Mouse (Mus musculus): ENCODE measurements around the gene Akna. TPM values are rescaled to one million over a fixed set of nuclear protein-coding genes. Genes with fewer than 3 reads are reported as not detected.
A peak's percentile ranks its signal among the peaks of the same experiment; 100 is the strongest.

Gene Akna
- polyA plus RNA-seq, 1 experiment, result 5.8 TPM

DNA sequence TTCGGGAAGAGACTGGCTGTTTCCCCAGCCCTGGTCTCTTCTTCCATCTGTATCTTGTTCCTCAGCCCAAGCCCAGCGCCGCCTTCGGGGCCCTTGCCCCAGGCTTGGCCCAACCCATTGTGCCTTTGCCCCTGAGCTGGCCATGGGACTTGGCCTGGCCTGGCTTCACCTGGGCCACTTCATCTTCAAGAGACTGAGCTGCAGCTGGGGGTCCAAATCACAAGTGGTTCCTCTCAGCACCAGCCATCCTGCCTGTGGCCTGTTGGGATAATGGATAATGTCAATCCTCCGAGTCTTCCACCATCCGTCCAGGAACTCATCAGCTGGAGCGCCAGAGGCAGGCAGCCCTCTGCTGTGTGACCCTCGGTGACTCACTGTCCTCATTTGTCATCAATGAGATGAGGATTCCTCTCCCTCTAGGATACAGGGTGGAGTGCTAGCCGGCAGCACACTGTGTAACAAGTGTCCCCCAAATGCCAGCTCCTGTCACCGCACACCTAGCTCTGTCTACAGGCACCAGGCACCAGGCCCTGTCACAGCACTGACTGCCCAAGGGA lies 5.1 kb downstream of the Akna start:
- H3K4me1 ChIP-seq (ENCODE audit: control insufficient read depth, insufficient read depth, low read length), result no peaks in the 10 kb centered on the region
- no peak for DNase-seq
- no peaks in the 10 kb centered on the region for H3K36me3 ChIP-seq (ENCODE audit: control insufficient read depth, insufficient read depth, low read length)
- no peak for TF ChIP-seq POLR2A (IDR thresholded peaks at IDR 0.05; ENCODE audit: low read depth, low read length)
- TF ChIP-seq CTCF (conservative IDR thresholded peaks at IDR 0.05; ENCODE audit: insufficient read depth, insufficient read length, low read depth, low read length), result no peak
- H3K27ac ChIP-seq (ENCODE audit: insufficient read depth, low read depth, low read length), result no peak overlapping the region
- H3K4me3 ChIP-seq (ENCODE audit: insufficient read depth, low read depth, low read length), result no peak overlapping the region
- WGBS, result 90% methylated on average over 10 of the region's 10 CpGs
- no peaks in the 10 kb centered on the region for H3K27me3 ChIP-seq (replicated peaks; ENCODE audit: control insufficient read depth, insufficient read depth, low read length)

DNA sequence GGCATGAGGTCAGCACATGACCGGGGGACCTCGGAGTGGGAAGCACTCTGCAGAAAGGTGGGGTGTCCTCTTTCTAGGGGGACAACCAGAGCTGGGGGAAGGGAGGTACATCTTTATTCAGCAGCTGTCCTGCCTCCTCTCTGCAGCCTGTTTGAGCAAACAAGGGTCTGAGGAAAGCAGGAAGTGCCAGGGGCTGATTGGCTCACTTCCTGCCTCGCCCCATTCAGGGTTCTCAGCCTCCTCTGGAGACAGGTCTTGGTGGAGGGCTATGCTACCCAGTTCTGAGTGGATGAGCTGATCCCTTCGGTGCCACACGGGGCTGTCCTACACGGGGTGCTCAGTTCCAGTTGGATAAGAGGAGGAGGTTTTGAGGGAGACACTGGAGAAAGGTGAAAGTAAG lies 11.8 kb downstream of the Akna start:
- Histone ChIP-seq H3K27ac (ENCODE audit: insufficient read depth, low read depth, low read length) (no peak overlapping the region), H3K4me3 (ENCODE audit: insufficient read depth, low read depth, low read length) (no peak overlapping the region), H3K36me3 (ENCODE audit: control insufficient read depth, insufficient read depth, low read length) (no peaks in the 10 kb centered on the region), H3K27me3 (replicated peaks; ENCODE audit: control insufficient read depth, insufficient read depth, low read length) (no peaks in the 10 kb centered on the region), H3K4me1 (ENCODE audit: control insufficient read depth, insufficient read depth, low read length) (no peaks in the 10 kb centered on the region)
- TF ChIP-seq POLR2A (IDR thresholded peaks at IDR 0.05; ENCODE audit: low read depth, low read length) (no peak), CTCF (conservative IDR thresholded peaks at IDR 0.05; ENCODE audit: insufficient read depth, insufficient read length, low read depth, low read length) (no peak)
- WGBS, result 74% methylated on average over 6 of the region's 6 CpGs
- no peak for DNase-seq

DNA sequence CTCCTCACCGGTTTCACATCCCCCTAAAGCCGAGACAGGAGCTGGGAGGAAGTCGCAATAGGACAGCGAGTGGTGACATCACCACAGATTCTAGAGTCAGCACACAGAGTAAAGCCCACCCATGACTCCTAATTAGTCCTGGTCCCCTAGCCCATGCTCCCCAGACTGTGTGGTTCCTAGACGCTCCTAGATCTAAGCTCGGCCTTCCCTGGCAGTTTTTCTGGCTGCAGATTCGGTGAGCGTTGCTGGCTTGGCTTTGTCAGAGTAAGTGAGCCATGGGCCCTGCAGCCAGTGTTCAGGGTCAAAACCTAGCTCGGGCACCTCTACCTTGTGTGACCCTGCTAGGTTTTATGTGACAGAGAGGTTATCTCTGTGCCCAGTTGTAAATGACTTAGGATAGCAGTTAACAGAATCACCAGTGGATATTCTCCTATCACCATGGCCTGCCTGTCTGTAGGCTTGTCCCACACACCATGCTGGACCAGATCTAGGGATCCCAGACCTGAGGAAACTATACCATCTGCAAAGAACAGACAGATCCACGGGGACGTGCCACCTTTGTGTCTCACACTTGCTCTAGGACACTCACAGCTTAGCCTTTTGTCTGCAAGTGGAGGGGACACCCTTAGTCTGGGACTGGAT lies 13.1 kb downstream of the Akna start:
- WGBS, result 83% methylated on average over 11 of the region's 11 CpGs
- no peaks in the 10 kb centered on the region for H3K4me1 ChIP-seq (ENCODE audit: control insufficient read depth, insufficient read depth, low read length)
- DNase-seq, result no peak
- no peak overlapping the region for H3K4me3 ChIP-seq (ENCODE audit: insufficient read depth, low read depth, low read length)
- H3K27ac ChIP-seq (ENCODE audit: insufficient read depth, low read depth, low read length), result no peak overlapping the region
- no peak for TF ChIP-seq CTCF (conservative IDR thresholded peaks at IDR 0.05; ENCODE audit: insufficient read depth, insufficient read length, low read depth, low read length)
- TF ChIP-seq POLR2A (IDR thresholded peaks at IDR 0.05; ENCODE audit: low read depth, low read length), result no peak
- H3K27me3 ChIP-seq (replicated peaks; ENCODE audit: control insufficient read depth, insufficient read depth, low read length), result no peaks in the 10 kb centered on the region
- H3K36me3 ChIP-seq (ENCODE audit: control insufficient read depth, insufficient read depth, low read length), result no peaks in the 10 kb centered on the region

DNA sequence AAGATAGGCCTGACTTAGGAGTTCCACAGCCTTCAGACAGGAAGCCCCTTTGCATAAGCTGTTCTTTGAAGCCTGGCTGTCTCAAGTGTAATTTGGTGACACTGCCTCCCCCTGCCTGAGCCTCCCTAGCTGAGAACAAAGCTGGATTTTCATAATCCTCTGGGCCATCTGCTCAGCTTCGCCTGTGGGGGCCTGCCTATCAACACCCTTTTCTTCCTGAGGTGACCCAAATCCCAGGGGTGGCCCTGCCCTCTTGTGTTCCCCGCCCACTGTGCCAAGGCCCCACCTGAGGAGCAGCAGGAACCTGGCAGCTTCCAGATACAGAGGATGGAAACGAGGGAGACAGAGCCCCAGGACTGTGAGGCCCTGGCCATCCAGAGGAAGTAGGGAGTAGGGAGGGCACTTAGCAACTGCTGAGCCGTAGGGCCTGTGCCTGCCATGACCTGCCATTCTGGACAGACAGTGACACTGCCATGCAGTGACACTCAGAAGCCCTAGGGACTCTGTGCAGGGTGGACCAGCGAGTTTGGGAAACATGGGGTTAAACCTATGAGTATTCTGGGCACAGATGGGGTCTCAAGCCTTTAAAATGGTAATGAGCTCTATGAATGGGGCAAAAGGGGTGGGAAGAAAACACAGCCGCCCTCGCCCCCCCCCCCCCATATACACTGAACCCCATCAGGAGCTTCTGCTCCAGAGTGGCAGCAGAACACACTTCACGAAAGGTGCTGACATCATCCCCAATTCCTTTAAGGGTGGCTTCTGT lies 13.8 kb downstream of the Akna start:
- Histone ChIP-seq H3K27me3 (replicated peaks; ENCODE audit: control insufficient read depth, insufficient read depth, low read length) (no peaks in the 10 kb centered on the region), H3K27ac (ENCODE audit: insufficient read depth, low read depth, low read length) (no peak overlapping the region), H3K36me3 (ENCODE audit: control insufficient read depth, insufficient read depth, low read length) (no peaks in the 10 kb centered on the region), H3K4me1 (ENCODE audit: control insufficient read depth, insufficient read depth, low read length) (no peaks in the 10 kb centered on the region), H3K4me3 (ENCODE audit: insufficient read depth, low read depth, low read length) (no peak overlapping the region)
- TF ChIP-seq CTCF (conservative IDR thresholded peaks at IDR 0.05; ENCODE audit: insufficient read depth, insufficient read length, low read depth, low read length) (no peak), POLR2A (IDR thresholded peaks at IDR 0.05; ENCODE audit: low read depth, low read length) (no peak)
- DNase-seq, result no peak
- 79% methylated on average over 8 of the region's 8 CpGs for WGBS

DNA sequence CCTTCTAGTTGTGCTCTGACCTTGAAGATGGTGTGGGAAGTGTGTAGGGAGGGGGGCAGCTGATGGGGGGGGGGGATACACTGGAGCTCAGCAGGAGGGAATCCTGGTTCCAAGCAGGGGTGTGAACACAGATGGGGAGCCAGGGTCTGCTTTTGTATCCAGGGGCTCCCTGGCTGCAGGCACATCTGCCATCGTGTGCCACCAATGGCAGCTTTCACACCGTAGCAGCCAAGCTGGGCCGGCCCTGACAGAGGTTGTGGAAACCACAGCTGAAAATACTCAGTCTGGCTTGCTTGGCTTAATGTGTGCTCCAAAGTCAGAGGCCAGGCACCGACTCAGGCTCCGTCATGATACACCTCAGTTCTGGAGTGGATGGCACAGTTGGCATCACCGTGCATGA lies 15.1 kb downstream of the Akna start:
- H3K27ac ChIP-seq (ENCODE audit: insufficient read depth, low read depth, low read length), result no peak overlapping the region
- no peaks in the 10 kb centered on the region for H3K4me1 ChIP-seq (ENCODE audit: control insufficient read depth, insufficient read depth, low read length)

DNA sequence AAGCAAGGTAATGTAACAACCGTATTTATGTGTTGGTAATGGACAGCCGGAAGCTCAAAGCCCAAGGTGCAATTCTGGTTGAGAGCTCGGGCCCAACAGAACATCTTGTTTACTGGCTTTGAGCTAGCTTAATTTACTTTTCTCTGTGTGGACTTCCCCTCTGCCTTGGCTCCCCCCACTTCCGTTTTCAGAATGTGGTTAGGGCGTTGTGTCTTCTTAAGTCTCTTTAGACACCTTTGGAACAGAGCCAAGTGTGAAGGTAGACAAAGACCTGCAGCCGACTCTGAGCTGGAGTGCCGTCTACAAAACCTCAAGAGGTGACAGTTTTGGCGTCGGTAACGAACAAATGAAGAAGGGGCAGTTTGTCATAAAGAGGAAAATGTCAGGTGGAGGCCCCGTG lies 17.4 kb downstream of the Akna start:
- no peaks in the 10 kb centered on the region for H3K36me3 ChIP-seq (ENCODE audit: control insufficient read depth, insufficient read depth, low read length)
- H3K4me3 ChIP-seq (ENCODE audit: insufficient read depth, low read depth, low read length), result no peak overlapping the region

More for the DNA sequence above, 15.1 kb downstream of the Akna start:
- DNase-seq, result no peak
- no peaks in the 10 kb centered on the region for H3K36me3 ChIP-seq (ENCODE audit: control insufficient read depth, insufficient read depth, low read length)
- H3K4me3 ChIP-seq (ENCODE audit: insufficient read depth, low read depth, low read length), result no peak overlapping the region
- TF ChIP-seq POLR2A (IDR thresholded peaks at IDR 0.05; ENCODE audit: low read depth, low read length) (no peak), CTCF (conservative IDR thresholded peaks at IDR 0.05; ENCODE audit: insufficient read depth, insufficient read length, low read depth, low read length) (no peak)
- no peaks in the 10 kb centered on the region for H3K27me3 ChIP-seq (replicated peaks; ENCODE audit: control insufficient read depth, insufficient read depth, low read length)
- 90% methylated on average over 6 of the region's 6 CpGs for WGBS

DNA sequence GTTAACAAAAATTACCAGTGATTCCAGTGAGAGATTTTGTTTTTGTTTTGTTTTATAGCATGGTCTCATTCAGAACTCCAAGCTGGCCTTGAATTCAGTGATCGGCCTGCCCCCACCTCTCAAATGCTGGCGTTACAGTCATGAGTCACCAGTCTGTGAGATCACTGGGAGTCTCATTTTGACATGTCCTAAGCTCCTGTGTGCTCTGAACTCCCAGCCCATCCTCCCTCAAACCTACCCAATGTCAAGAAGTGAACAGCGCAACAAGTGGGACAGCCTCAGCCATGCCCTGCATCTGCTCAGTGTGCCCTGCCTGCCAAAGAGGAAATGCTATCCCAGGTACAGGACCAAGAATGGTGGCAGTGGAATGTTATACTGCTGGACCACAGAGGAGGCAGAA lies 17.9 kb downstream of the Akna start:
- 93% methylated on average over 3 of the region's 3 CpGs for WGBS
- TF ChIP-seq POLR2A (IDR thresholded peaks at IDR 0.05; ENCODE audit: low read depth, low read length) (no peak), CTCF (conservative IDR thresholded peaks at IDR 0.05; ENCODE audit: insufficient read depth, insufficient read length, low read depth, low read length) (no peak)
- no peak overlapping the region for H3K4me3 ChIP-seq (ENCODE audit: insufficient read depth, low read depth, low read length)
- DNase-seq, result no peak
- no peak overlapping the region for H3K27ac ChIP-seq (ENCODE audit: insufficient read depth, low read depth, low read length)
- H3K4me1 ChIP-seq (ENCODE audit: control insufficient read depth, insufficient read depth, low read length), result no peaks in the 10 kb centered on the region
- H3K36me3 ChIP-seq (ENCODE audit: control insufficient read depth, insufficient read depth, low read length), result no peaks in the 10 kb centered on the region
- no peaks in the 10 kb centered on the region for H3K27me3 ChIP-seq (replicated peaks; ENCODE audit: control insufficient read depth, insufficient read depth, low read length)

More for the DNA sequence above, 17.4 kb downstream of the Akna start:
- TF ChIP-seq CTCF (conservative IDR thresholded peaks at IDR 0.05; ENCODE audit: insufficient read depth, insufficient read length, low read depth, low read length), result no peak
- no peak for TF ChIP-seq POLR2A (IDR thresholded peaks at IDR 0.05; ENCODE audit: low read depth, low read length)
- Histone ChIP-seq H3K27ac (ENCODE audit: insufficient read depth, low read depth, low read length) (no peak overlapping the region), H3K4me1 (ENCODE audit: control insufficient read depth, insufficient read depth, low read length) (no peaks in the 10 kb centered on the region), H3K27me3 (replicated peaks; ENCODE audit: control insufficient read depth, insufficient read depth, low read length) (no peaks in the 10 kb centered on the region)
- DNase-seq, result peak; percentile 35
- 63% methylated on average over 11 of the region's 11 CpGs for WGBS

Data from kidney, adult 2 months (tissue).